Mouse (Mus musculus) liver, embryonic 14.5 days (tissue): Measurements from ENCODE around the gene Rnf220. TPM values are rescaled to one million over a fixed set of nuclear protein-coding genes. Genes with fewer than 3 reads are reported as not detected.
A peak's percentile ranks its signal among the peaks of the same experiment; 100 is the strongest.

Experiments
- ATAC-seq: fragments of 200-750 bp; cut with Nextera tagmentation; 2 replicates; pipeline ENCODE4 v1.8.0; 2017; ENCODE audit warnings: moderate number of reproducible peaks, mild to moderate bottlenecking, moderate library complexity; ENCODE audit not compliant: insufficient read depth
- DNase-seq, 3 experiments: peaks; one replicate each; pipeline ENCODE4 v3.0.0-alpha.2; 2012 to 2013; ENCODE audit warnings: low read depth in 3 of 3, low spot score in 3 of 3
- H3K27ac ChIP-seq: fragments of 300-500 bp; sonication (generic); 2 replicates; pipeline ENCODE4 v1.5.1; 2014; ENCODE audit warnings: moderate library complexity, mild to moderate bottlenecking, control low read depth, inconsistent platforms
- H3K27me3 ChIP-seq: fragments of 300-500 bp; sonication (generic); 2 replicates; pipeline ENCODE4 v1.6.1; 2014; ENCODE audit warnings: mild to moderate bottlenecking, low read length, moderate library complexity; ENCODE audit not compliant: control insufficient read depth, insufficient read depth
- H3K36me3 ChIP-seq: fragments of 300-500 bp; sonication (generic); replicated peaks from 2 replicates; pipeline ENCODE4 v1.6.1; 2014; ENCODE audit warnings: low read depth; ENCODE audit not compliant: control insufficient read depth, insufficient read depth
- H3K4me1 ChIP-seq, 2 experiments: fragments of 200-500 bp in 1 of 2; fragments of 300-500 bp in 1 of 2; sonication (generic) in 1 of 2; replicated peaks; 2 replicates each; pipeline ENCODE4 v1.6.1; 2012 to 2014; ENCODE audit warnings: antibody characterized with exemption in 1 of 2, inconsistent platforms in 1 of 2, low read length in 1 of 2; ENCODE audit not compliant: control insufficient read depth in 2 of 2, insufficient read depth in 2 of 2
- H3K4me2 ChIP-seq: fragments of 300-500 bp; sonication (generic); 2 replicates; pipeline ENCODE4 v1.6.1; 2014; ENCODE audit warnings: low read depth, mild to moderate bottlenecking, control low read depth, moderate library complexity
- H3K4me3 ChIP-seq, 2 experiments: fragments of 200-500 bp in 1 of 2; fragments of 300-500 bp in 1 of 2; sonication (generic) in 1 of 2; 2 replicates each; pipeline ENCODE4 v1.5.1; 2012 to 2014; ENCODE audit warnings: low read depth in 2 of 2, low read length in 2 of 2, mild to moderate bottlenecking in 2 of 2, control low read depth in 1 of 2, inconsistent platforms in 1 of 2, moderate library complexity in 1 of 2; ENCODE audit not compliant: insufficient read depth in 1 of 2
- H3K9ac ChIP-seq: fragments of 300-500 bp; sonication (generic); replicated peaks from 2 replicates; pipeline ENCODE4 v1.6.1; 2014; ENCODE audit warnings: mild to moderate bottlenecking, control low read depth, moderate library complexity
- H3K9me3 ChIP-seq: fragments of 300-500 bp; sonication (generic); 2 replicates; pipeline ENCODE4 v1.6.1; 2016; ENCODE audit warnings: low read length, mixed read lengths; ENCODE audit not compliant: control insufficient read depth
- CTCF ChIP-seq: IDR thresholded peaks from 2 replicates; pipeline ENCODE4 v1.5.1; 2016; ENCODE audit warnings: antibody characterized with exemption, low read depth, control low read depth
- EP300 ChIP-seq: IDR thresholded peaks from 2 replicates; pipeline ENCODE4 v1.6.1; 2016; ENCODE audit warnings: antibody characterized with exemption, low read depth
- WGBS: fragments of 180-500 bp; shearing (Covaris S2); extraction: QIAGEN DNeasy Blood & Tissue Kit; methylation state at CpG from one replicate; pipeline ENCODE4 v1.1.7; 2014; ENCODE audit not compliant: insufficient replicate concordance; 5-methylcytosine and 5-hydroxymethylcytosine counted together
- polyA plus RNA-seq, 2 experiments: library from polyadenylated mRNA; depleted of rRNA in 1 of 2; stranded (reverse) in 1 of 2; unstranded in 1 of 2; fragments of >200 nt; fragmentation: Nextera tagmentation in 1 of 2; extraction: Ambion mirVana in 1 of 2; gene quantifications; 2 replicates each; pipeline versions ENCODE4 v1.2.1 to v1.2.3; 2012 to 2014

Rnf220 gene
- polyA plus RNA-seq, 2 experiments: 17.9 to 29.1 TPM

GRCm38 (mm10) chr4:117288277-117288926 lies 208.4 kb downstream of the Rnf220 start:
- WGBS: 19% methylated on average over 25 of the region's 25 CpGs
- no peaks in the 10 kb centered on the region for H3K9me3 ChIP-seq
- peak overlapping the region; percentile 90 for H3K9ac ChIP-seq
- peak overlapping the region; percentile 90 to 94 for H3K4me3 ChIP-seq
- TF ChIP-seq EP300 (no peak), CTCF (no peak)
- H3K27me3 ChIP-seq: no peaks in the 10 kb centered on the region
- H3K4me2 ChIP-seq: peak overlapping the region; percentile 96
- DNase-seq (peak; percentile 44 to 52 (median 49)), ATAC-seq (peak; percentile 20)
- peaks cover 6 to 16% of the 10 kb centered on the region in 2 experiments; a peak in 3 of 4 replicates for H3K4me1 ChIP-seq
- peaks cover 32% of the 10 kb centered on the region for H3K36me3 ChIP-seq
- peak overlapping the region; percentile 81 for H3K27ac ChIP-seq

GRCm38 (mm10) chr4:117284363-117284762 lies 212.5 kb downstream of the Rnf220 start:
- no peaks in the 10 kb centered on the region for H3K9me3 ChIP-seq
- TF ChIP-seq EP300 (no peak), CTCF (no peak)
- H3K27me3 ChIP-seq: no peaks in the 10 kb centered on the region
- no peak overlapping the region for H3K27ac ChIP-seq
- no peak overlapping the region for H3K4me2 ChIP-seq
- 70% methylated on average over 4 of the region's 4 CpGs for WGBS
- DNase-seq: no peak
- peaks cover 6 to 10% of the 10 kb centered on the region in 2 experiments; a peak in 3 of 4 replicates for H3K4me1 ChIP-seq
- H3K4me3 ChIP-seq: no peak overlapping the region
- no peak for ATAC-seq
- no peak overlapping the region for H3K9ac ChIP-seq
- H3K36me3 ChIP-seq: peaks cover 36% of the 10 kb centered on the region

DNA sequence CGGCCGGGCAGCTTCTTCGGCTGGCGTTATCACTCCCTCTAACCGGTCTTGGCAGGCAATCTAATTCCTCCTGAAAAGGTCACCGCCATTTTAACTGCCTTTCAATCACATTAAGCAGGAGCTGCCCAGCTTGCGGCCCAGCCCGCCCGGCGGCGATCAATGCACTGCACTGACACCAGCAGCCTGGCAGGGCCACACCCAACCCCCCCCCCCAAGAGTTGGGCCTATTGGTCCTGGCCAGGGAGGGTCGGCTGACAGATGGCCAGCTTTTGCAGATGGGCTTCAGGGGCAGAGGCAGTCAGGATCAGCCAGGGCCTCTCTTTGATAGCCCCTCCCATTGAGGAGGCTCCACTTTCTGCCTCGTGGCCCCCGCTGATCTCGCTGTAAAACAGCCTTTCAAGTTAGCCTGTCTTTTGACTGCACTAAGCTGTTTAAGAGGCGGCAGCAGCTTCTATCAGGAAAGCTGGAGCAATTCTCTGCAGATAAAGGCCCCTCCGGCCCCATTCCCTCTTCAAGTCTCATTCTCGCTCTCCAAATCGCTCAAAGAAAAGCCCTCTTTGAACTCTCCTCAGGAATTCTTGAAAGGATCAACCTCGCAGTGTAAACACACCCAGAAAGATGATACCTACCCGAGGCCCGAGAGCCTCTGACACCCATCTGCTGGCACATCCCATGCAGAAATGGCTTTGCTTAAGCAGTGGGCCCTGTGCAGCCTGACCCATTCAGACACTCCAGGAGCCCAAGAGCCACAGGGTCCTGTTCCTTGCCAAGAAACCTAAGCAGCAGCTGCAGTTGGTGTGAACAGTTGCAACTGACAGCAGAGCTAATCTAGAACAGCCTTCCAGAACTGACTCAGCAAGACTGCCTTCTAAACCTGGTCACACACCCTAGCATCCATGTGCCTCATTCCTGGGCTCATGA lies 213.3 kb downstream of the Rnf220 start:
- Histone ChIP-seq H3K4me2 (no peak overlapping the region), H3K4me1 (peaks cover 6 to 9% of the 10 kb centered on the region in 2 experiments; a peak in 3 of 4 replicates), H3K4me3 (no peak overlapping the region), H3K9ac (no peak overlapping the region), H3K9me3 (no peaks in the 10 kb centered on the region), H3K36me3 (peaks cover 38% of the 10 kb centered on the region), H3K27me3 (no peaks in the 10 kb centered on the region), H3K27ac (no peak overlapping the region)
- TF ChIP-seq CTCF (no peak), EP300 (no peak)
- WGBS: 67% methylated on average over 22 of the region's 22 CpGs
- no peak for ATAC-seq
- DNase-seq: no peak

GRCm38 (mm10) chr4:117281090-117281845 lies 215.6 kb downstream of the Rnf220 start:
- H3K9me3 ChIP-seq: no peaks in the 10 kb centered on the region
- no peak overlapping the region for H3K4me2 ChIP-seq
- no peak for DNase-seq
- H3K36me3 ChIP-seq: peaks cover 42% of the 10 kb centered on the region
- ATAC-seq: no peak
- no peaks in the 10 kb centered on the region for H3K27me3 ChIP-seq
- no peak overlapping the region for H3K27ac ChIP-seq
- no peak overlapping the region for H3K9ac ChIP-seq
- H3K4me1 ChIP-seq: no peaks in the 10 kb centered on the region
- WGBS: 83% methylated on average over 19 of the region's 19 CpGs
- TF ChIP-seq EP300: no peak
- TF ChIP-seq CTCF: no peak
- no peak overlapping the region for H3K4me3 ChIP-seq
